Mouse (Mus musculus) right cerebral cortex, postnatal 36 days (tissue): ENCODE results near the gene Rapgef1.
A peak's percentile ranks its signal among the peaks of the same experiment; 100 is the strongest.
"Not testable (repeated sequence)": the region's sequence is repeated elsewhere in the genome, so short reads cannot be mapped to it uniquely, and the experiment has no call there.

ENCODE experiments used
- DNase-seq, 2 experiments: peaks; one replicate each; pipeline ENCODE4 v3.0.0; 2022; ENCODE audit warnings: low spot score in 2 of 2, mixed read lengths in 1 of 2

Gene Rapgef1

DNA sequence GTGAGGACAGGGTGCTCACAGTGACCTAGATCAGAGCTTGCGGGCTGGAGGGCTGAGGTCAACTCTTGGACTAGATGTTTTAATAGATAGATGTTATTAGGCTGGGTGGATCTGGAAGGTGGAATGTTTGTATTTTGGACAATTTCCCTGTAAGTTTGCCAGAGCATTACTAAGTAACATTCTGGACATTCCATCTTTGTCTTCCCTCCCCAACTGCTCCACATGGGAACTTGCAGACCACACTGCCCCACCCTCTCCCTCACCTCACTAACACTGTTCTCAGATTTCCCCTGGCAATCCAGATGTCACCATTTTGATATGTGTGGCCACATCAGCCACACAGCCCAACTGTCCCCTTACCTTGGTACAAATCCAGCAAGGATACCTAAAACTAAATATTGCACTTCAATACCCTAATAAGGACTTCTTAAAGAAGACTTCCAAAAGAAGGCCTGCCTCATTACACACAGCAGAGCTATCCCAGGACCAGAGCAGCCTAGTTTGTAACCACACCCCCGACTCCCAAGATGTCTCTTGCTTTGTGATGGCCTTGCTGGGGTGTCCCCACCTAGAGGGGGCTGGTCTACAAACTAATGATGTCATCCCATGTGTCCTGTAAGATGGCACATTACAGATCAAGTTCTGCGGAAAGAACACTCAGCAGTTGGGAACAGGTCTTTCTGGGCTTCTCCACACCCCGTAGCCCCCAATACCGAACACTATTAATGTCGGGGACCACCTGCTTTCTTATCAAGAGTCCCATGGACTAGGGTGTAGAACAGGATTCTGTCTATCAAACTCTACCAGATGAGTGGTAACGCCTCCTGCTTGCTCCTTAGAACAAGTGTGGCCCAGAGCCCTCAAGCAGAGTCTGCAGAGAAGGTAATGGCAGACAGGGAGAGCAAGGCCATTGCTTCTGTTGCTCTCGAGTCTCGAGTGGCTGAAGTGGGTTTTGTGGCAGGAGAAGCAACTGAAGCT, 83.9 kb downstream of the Rapgef1 start:
- no peak for DNase-seq

DNA sequence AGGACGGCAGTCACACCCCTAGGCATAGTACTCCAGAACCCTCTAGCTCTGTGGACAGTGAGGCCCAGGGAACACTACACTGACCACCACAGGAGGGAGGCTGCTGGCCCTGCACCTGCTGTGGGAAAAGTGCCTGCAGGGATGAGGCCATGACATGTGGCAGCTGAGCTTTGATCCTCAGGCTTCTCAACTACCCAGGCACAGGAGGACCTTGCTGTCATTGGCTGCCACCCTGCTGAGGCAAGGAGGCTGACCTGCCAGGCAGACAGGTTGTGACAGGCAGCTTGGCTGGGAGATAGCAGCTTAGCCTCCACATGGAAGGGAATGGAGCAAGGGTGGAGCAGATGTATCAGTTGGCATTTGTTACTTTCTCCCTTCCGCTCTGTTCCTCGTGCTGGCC, 86.0 kb downstream of the Rapgef1 start:
- DNase-seq = no peak

DNA sequence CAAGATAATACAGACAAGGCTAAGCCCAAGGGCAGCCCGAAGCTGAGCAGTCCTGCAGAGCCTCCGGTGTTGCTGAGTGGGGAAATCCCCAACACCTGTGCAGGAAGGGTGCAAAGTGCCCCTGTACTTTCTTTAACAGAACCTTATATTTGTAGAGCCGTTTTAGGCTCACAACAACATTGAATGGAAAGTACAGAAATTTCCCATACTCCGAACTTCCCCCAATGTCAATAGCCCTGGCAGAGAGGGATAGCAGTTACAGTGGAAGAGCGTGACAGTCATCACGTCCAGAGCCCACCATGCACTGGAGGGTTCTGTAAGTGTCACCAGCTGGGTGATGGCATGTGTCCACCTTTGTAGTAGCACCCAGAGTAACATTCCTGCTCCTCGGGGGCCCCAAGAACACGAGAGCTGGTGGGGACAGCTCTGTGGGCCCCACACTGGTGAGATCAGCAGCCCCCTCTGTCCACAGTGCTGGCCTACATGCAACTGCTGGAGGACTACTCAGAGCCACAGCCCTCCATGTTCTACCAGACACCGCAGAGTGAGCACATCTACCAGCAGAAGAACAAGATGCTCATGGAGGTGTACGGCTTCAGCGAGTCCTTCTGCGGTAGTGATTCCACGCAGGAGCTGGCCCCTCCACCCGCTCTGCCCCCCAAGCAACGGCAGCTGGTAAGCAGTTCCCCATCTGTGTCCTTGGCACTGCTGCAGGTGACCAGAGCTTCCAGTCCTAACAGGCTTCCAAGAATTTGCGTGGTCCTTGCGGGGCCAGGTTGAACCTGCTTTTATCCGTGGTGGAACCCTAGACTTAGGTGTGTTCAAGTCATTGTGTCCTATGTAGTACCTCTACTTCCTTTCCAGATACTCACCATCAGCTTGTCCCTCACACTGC, 87.5 kb downstream of the Rapgef1 start:
- DNase-seq = no peak

DNA sequence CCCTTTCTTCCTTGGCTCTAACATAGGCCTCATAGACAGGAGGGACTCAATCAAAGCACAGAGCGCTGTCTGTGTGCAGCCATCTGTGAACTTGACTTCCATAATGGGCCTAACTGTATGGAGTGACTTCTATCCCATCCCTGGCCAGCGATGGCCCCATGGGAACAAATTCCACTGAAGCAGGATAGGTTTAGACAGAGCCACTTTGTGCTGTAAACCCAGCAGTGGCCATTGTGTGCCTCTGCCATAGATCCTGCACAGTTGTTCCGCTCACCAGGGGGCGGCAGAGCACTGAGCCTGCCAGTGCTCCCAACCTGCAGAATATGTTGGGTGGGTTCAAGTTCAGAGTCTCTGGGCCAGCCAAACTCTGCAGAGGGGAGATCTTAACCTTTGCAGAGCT, 88.2 kb downstream of the Rapgef1 start:
- DNase-seq = no peak

DNA sequence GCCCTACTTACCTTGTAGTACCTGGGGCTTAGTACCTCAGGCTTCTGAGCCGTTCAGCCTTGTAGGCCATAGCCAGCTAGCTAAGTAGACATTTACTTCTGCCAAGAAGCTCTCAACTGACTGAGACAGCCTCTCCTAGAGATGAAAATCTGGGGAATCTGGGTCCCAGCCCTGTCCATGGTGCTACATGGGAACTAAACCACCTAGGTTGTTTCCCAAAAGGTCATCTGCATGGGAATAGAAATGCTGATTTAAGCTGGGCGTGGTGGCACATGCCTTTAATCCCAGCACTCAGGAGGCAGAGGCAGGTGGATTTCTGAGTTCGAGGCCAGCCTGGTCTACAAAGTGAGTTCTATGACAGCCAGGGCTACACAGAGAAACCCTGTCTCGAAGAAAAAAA, 88.7 kb downstream of the Rapgef1 start:
- not testable (repeated sequence) for DNase-seq

DNA sequence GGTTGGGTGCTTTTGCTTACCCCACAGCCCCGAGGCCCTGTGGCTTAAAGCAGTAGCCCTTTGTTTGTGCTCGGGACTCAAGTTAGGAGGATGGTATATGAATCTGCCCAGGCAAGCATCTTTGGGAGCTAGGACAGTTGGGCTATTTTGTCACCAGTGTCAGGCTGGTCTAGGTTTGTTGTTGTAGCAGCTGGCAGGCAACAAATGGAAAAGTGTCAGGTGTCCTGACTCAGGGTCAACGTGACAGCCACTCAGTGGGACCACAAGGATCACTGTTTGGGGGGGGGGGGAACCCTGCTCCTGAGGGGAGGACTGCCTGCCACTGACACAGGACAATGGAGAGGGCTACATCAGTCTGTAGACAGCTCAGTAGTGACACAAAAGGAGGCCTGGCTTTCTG, 91.5 kb downstream of the Rapgef1 start:
- DNase-seq = no peak

DNA sequence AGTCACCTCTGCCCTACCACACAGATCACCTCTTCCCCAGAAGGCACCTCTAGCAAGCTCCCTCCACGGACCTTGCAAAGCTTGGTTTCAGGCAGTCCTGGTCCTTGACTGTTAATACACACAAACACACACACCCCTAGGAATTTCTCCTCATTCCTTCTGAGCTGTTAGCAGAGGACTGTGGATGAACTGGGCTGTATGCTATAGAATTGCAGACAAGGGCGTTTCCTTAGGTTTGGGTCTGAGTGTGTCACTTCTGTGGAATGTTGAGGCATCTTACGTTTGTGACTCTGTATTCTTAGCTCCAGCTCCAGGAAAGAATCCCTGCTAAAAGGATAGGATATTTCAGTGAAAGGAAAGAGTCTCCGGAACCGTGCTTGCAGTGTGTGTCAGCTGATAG, 92.4 kb downstream of the Rapgef1 start:
- no peak for DNase-seq

DNA sequence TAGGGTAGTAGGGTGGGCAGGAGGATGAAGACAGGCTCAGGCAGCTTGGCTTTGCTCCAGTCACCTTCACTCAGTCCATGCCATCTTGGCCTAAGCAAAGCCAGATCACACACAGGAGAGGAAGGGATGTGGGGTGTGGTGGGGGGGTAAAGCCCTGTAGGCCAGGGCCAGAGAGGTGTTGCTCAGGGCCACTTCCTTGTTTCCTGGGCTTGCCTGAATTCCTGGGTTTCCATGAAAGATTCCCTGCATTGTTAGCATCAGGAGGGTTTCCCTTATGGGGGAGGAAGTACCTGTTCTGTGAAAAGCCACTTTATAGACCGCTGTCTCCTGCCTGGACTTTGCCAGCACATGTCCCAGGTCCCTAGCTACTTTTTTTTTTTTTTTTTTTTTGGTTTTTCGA, 94.0 kb downstream of the Rapgef1 start:
- DNase-seq = no peak

DNA sequence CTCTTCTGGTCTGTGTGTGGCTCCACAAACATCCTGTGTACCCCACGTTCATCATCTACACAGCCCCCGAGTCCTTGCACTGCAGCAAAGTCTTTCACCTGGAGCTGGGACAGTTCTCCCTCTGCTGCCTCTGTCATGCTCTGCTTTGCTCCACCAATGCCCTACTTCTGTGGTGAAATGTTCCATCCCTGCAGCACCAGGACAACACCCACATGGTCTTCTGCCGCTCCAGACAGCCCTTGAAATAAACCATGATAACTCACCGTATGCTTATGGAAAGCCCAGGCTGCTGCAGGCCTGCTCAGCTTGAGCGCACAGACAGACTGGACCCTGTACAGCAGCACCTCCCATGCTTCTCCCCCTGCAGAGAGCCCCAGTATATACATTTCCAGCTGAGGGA, 94.6 kb downstream of the Rapgef1 start:
- peak; percentile 37 to 73 for DNase-seq

DNA sequence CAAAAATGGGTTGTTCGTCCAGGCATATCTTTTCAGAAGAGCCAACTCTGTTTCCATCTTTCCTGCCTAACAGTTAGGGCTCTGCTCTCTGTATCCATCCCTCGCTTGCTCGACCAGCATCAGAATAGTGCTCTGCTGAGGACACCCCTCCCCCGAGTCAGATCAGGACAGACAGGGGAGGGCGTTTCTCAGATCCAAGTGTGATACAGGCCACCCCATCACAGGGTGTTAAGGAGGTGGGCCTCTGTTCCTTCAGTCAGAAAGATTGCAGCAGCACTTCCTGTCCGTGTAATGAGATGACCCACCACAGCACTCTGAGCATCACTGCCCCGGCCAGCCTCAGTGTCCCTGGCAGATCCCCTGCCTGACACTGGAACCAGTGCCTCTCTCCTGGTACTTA, 96.6 kb downstream of the Rapgef1 start:
- DNase-seq = no peak

DNA sequence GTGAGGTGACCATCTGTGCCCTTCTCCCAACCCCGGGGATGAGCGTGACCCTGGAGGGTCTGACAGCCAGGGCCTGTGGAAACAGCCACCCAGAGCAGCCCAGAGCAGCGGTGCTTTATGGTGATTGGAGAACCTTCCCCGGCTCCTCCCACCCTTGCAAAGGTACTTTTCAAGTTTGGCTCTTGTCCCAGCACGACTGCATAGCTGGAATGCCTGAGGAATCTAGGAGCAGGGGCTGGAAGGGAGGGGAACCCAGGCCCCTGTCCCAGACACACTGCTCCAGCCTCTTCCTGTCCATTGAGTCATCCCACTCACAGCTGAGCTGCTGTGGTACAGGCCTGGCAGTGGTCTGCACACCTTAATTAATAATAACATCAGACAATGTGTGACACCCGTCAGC, 97.2 kb downstream of the Rapgef1 start:
- no peak for DNase-seq

DNA sequence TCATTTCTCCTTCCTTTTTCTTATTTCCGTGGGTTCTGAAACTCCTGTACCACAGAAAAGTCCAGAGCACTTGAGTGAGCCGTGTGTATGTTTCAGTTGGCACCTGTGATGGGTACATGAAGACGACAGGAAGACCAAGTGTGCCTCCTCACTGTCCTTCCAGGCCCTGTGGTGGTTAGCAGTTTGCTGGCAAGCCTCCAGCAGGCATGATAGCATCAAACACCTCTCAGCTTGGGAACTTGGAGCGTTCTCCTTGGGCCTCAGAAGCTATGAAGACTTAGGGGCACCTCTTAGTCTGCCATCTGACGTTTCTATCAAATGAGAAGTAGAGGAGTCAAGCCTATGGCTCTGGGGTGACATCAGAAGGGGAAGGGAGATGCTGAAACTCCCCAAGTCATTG, 99.1 kb downstream of the Rapgef1 start:
- DNase-seq = no peak

DNA sequence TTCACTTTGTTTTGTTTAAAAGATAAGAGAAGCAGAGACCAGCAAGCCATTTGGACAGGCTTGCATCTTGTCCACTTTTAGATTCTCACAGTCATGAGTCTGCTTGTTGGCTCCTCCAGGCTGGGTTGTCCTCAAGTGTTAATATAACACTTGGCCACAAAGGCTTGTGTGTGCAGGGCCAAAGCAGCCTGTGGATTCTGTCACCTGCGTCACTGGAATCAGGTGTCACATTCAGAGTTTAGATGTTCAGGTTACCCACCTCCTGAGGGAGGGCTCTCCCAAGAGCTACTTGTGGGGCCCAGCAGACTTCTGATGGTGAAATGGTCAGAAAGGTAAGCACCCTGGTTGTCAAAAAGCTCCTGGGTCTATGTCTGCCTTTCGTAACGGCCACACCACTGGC, 103.6 kb downstream of the Rapgef1 start:
- DNase-seq = no peak

DNA sequence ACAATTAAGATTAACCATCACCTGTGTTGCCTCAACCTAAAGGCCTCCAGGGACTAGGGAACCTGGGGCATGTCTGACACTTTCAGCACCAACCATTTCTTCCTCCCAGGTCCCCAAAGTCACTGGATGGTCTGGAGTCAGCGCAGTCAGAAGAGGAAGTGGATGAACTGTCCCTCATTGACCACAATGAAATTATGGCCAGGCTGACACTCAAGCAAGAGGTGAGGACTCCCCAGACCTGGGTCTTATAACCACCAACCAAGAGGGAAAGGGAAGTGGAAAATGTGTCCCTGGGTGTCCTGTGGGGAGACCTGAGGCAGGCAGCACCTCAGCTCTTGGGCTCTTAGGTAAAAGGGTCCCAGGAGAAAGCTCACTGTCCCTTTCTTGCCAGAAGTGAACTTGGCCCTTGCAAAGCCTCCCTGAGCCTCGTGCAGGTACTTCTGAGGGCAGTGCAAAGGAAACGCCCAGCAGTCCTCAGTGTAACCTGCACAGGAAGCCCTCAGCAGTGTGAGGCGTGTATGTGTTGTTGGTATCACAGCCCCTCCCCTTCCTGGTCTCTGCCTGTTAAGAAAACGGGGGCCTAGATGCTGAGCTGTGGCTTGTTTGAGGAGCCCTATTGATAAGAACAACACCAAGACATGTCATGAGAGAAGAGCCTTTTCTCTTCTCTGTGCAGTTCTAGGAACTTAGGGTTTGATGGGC, 105.3 kb downstream of the Rapgef1 start:
- DNase-seq = no peak

DNA sequence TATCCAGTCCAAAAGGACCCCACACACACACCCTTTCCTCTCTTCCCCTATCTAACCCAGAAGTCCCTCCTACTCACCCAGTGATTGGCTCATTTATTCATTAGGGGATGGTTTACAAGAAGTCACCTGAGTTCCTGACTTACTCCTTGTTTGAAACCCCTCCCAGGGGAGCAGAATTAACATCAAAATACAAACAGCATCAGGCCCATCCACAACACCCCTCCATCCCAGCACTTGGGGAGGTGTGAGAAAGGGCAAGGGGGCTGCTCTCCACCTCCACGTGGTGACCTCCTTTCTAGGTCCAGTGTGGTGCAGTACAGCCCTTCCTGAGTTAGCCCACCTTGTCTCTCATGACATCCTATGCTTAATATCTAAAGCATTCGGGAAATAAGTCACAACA, 110.0 kb downstream of the Rapgef1 start:
- no peak for DNase-seq

DNA sequence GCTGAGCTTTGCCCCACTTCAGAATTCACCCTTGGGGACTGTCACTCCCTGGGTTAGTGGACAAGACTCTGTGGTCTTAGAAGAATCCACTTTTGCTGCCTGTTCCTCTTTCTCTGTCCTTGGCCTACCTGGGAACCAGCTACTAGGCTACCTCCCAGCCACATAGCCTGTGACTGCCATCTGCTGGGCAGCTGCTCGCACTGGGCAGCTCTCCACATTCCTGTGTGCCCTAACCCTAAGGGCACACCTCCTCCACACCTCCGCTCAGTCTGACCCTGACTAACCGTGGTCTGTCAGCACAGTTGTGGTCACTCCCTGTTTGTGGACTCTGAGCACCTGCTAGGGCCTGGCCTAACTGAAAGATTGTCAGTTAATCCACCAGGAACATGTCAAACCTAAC, 112.0 kb downstream of the Rapgef1 start:
- no peak for DNase-seq

DNA sequence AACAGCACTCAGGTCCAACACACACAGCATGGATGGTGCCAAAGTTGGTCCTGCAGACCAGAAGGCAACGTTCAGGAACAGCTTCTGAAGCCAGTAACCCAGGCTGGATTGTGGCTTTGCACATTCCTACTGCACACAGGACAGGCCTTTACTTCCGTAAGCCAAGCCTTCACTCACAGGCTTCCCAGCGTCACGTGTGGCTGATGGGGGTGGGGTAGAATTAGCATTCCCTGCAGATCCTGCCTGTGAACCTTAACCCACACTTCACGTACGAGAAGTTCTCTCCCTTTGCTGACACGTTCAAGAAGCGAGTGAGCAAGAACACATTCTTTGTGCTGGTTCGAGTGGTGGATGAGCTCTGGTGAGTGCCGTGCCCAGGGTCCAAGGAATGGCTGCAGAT, 113.0 kb downstream of the Rapgef1 start:
- DNase-seq = no peak

DNA sequence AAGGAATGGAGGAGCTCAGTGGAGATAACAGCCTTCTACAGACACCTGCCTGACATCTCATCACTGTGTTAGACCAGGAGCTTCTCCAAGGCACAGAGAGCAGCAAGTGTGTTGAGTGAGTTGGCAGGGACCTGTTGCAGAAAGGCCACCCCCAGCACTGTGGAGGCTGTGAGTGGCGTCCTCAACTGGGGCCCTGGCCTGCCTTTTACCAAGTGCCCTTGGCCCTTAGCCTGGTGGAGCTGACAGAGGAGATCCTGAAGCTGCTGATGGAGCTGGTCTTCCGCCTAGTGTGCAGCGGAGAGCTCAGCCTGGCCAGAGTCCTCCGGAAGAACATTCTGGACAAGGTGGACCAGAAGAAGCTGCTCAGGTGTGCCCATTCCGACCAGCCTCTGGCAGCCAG, 113.8 kb downstream of the Rapgef1 start:
- DNase-seq = no peak

DNA sequence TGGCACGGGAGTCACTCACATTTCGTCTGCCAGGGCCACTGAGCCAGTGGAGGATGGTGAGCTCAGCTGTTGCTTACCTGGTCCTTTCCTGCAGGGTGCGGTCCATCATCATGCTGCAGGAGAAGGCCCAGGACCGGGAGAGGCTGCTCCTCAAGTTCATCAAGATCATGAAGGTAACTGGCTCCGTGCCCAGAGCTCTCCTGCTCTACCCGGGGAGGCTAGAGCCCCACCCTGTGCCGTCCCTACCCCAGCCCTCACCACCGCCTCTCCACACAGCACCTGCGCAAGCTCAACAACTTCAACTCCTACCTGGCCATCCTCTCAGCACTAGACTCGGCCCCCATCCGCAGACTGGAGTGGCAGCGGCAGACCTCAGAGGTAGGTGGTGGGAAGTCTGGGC, 116.2 kb downstream of the Rapgef1 start:
- no peak for DNase-seq

DNA sequence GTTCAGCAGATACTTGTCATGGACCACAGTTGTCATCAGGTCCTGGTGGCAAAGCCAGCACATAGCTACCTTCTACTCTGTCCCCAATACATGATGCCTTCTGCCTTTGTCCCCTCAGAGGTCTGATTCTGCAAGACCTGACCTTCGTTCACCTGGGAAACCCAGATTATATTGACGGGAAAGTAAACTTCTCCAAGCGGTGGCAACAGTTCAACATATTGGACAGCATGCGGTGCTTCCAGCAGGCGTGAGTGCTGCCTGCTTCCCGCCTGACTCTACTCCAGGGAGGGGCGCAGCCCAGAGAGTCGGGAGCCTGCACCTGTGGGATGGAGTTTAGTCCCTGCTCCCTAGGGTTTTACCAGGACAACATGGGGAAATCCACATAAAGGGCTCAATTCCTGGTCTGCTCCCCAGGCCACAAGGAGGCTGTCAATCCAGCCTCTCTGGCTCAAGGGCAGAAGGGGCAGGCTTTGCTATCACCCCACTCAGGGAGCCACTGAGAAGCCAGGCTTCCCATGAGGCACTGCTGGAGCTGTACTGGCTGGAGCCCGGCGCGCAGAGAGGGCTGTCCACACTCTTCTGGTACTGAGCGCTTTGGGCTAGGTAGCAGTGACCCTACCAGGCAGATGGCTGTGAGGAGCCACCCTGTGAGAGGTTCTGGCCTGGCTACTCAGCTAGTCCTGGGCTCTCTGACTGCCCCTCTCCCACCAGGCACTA, 117.8 kb downstream of the Rapgef1 start:
- no peak for DNase-seq

DNA sequence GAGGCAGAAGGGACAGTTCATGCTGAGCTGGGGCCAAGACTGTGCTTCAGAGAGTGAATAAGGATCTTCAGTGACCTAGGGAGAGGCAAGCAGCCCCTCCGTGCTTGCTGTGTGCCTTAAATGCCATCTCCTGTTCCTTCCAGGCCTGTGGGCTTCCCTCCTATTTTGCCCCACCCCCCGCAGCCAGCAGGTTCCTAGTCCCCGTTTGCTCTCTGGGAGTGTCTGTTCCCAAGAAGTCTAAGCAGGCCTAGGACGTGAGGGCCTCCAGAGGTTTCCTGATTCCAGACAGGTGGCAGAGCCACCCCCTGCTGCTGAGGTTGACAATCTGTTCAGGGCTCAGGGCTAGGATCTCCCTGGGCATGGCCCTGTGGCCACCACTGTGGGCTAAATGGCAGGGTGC, 119.3 kb downstream of the Rapgef1 start:
- no peak for DNase-seq
